Mouse (Mus musculus): ENCODE measurements at regions not wholly inside any gene's neighbourhood (a gene's known extent, or its start where the extent isn't known, plus 50 kb on each side); places are given as distances from the start of the nearest gene placed in this dataset.

DNA sequence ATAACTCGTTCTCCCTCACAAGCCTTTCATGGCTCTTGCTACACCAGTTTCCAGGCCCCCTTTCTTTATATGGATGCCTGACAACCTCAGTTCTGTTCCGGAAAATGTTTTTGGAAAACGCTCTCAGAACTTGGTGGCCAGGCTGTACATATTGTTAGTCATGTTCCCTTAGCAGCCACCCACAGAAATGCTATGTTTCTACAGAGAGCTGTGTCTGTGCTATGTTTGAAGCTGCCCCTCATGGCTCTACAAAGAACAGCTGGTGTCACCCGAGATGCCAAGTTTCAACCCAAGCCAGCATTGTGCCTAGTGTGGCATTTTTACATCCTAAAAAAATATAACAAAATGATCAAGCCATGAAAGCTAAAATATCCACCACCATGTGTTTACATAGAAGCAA, 175.0 kb upstream of the Sphkap start:
- TF ChIP-seq CTCF (IDR thresholded peaks at IDR 0.05; ENCODE audit: low read depth) (no peak), EP300 (optimal IDR thresholded peaks at IDR 0.05) (no peak)

Measured in stomach, postnatal 0 days (tissue).